Mouse (Mus musculus): ENCODE results near the gene Gigyf1.

Gene Gigyf1

DNA sequence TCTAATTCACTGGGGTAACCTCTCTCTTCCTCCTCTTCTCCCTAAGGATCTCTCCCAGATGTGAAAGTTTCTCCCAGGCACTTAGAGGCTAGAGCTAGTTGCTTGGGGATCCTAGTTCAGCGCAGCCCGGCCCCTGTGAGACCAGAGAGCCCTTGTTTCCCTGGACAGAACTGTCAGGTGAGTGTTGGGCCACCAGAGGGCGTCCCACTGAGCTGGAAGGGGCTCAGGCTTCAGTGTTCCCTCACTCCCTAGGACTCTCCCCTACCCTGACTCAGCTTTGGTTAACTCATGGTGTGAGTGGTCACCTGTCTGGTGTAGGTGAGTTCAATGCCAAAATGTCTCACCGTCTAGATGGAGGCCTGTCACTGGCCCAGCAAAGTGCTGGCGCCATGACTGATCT lies at the start of gene Gigyf1:
Gene Gigyf1 (plus strand): TSS at position 113 of the 400 bp plus-strand sequence.
- DNase-seq, result peak; percentile 64 to 74

DNA sequence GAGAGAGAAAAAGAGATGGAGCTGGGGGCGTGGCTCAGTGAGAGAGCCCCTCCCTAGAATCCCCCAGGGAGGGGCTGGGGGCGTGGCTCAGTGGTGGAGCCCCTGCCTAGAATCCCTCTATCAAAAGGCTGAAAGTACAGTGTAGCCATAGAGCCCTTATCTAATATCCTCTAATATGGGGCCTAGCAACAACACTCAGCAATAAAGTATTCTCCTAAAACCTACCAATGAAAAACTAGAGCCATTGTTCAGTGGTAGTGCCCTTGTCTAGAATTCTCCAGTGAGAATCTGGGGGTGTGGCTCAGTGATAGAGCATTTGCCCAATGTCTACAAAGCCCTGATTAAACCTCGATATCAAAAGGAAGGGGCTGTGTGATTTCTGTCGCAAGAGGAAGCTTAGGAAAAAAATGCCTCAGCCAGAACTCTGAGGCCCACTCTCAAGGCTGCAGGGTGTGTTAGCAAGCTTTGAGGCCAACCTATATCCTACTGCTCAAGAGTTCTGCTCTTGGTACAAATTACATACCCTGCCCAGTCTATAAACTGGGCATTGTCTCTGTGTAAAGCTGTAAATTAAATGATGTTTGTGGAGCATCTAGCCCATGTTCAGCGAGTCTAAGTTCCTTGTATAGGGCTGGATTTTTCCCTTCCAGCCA lies 46.0 kb upstream of the Gigyf1 start:
- no peak for DNase-seq

DNA sequence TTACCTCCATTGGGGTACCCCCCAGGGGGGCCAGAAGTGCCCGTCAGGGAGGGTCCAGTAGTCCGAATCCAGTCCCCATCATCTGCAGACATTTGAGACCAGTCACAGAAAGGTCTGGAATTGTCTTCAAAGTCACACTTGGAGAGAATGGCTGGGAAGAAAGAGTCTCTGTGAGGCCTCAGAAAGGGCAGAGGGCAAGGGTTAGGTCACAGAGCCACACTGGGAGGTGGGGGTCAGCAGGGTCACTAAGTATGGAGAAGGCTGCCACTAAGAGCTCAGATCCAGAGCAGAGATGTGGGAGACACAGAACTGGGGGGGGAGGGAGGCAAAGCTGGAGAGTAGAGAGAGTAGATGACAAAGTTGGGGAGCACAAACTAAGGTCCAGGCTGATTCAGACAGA lies 44.0 kb upstream of the Gigyf1 start:
- DNase-seq, result no peak

DNA sequence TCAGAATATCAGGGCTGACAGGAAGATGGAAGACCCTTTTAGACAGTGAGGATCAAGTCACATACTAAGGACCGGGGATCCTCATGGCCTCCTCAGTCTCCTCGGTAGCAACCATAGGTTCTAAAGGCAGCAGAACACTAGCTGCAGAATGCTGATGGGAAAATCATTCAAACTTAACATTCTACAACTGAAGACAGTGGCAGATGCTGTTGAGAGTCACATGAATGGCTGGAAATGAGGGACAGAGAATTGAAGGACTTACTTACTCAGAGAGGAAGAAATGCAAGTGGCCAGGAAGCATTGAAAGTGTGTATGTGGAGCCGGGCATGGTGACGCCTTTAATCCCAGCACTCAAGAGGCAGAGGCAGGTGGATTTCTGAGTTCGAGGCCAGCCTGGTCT lies 41.4 kb upstream of the Gigyf1 start, which contains the start of gene Zan:
Gene Zan (minus strand): TSS at position 101 of the 400 bp plus-strand sequence.
- no peak for DNase-seq

DNA sequence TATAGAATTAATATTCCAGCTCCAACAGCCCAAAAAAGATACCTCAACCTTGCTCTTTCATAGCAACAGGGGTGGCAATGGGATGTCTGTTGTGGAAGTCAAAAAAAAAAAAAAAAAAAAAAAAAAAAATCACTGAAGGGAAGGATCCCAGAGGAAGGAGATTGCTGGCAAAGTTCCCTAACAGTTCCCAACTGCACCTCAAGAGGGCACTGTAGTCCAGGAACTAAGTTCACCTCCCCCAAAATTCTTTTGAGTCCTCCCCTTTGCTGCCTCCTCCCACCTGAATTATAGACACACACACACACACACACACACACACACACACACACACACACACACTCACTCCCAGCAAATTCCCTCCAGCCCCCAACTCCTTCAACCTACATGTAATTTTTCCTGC lies 37.2 kb upstream of the Gigyf1 start:
- DNase-seq, result peak; percentile 93

DNA sequence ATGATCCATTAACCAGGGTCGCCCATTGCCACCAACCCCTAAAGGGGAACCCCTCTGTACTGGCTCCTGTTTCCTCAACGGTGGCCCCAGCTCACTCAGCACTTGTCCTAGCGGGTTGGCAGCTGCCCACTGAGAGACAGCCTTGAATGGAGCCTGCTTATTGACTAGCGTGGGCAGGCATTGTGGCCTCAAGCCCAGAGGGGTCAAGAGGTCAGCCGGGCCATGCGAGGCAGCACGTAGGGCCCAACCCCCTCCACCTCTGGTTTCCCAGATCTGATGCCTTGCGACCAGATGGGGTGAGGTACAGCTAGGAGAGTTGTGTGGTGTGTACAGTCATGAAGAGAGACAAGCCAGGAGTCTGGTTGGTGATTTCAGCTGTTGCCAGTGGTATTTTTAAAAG lies 36.5 kb upstream of the Gigyf1 start:
- peak; percentile 34 to 38 for DNase-seq

DNA sequence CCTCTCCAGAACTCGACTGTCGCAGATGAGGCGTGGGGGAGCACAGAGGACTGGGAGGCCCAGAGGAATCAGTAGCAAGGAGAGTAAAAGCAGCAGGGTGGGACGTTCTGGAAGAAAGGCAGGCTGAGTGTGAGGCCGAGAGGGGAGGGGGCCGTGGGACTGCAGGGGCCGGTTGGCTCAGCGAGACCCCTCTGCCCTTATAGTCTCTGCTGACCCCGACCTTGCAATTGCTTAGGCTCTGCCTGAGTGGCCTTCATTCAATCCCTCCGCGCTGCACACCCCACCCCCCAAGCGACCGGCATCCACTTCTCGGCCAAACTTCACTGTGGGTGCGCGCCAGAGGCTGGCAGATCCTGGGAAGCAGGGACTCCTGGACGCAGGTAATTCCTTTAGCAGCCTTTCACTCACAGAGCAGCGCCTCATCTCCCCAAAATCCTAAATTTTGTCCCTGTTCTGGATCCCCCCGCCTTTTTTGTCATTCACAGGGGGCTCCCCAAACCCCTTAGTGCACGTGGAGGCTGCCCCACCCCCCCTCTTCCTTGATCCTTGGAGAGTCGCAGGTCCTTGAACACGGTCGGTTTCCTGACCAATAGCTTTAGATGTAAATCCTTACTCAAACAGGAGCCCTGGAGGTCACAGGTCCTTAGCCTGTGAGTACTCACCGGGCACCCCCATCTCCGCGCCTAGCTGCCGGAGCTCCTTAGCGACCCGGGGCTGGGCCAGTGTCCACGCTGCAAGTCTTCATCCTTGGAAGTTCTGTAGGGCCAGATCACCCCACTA lies 33.1 kb upstream of the Gigyf1 start:
- DNase-seq, result peak; percentile 22 to 24

DNA sequence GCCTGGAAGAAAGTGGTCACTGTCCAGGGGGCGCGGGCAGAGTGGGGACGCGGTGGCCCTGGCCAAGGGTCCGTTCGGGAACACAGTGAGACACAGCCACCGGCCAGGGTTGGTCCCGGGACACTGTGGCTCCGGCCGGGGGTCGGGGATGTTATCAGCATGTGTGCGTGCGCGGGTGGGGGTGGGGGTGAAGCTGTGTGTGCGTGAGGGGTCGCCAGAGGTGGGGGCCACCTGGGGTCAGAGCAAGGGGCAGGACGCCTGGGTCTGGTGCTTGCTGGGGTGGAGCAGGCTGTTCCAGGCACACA lies 32.5 kb upstream of the Gigyf1 start:
- DNase-seq, result no peak

DNA sequence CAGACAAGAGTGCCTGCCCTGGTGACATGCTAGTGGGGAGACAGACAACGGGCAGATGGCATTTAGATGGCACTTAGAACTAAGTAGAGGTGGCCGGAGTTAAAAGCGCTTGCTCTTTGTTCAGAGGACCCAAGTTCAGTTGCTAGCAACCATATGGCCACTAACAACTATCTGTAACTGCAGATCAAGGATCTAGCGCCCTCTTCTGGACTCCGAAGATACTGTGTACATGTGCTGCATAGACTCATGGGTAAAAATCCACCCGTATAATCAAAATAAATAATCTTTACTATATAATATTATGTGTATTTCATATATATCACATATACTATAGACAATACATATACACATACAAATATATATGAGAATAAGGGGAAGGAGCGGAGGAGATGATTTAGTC lies 30.7 kb upstream of the Gigyf1 start:
- peak in 1 of 2 experiments; percentile 25 for DNase-seq

DNA sequence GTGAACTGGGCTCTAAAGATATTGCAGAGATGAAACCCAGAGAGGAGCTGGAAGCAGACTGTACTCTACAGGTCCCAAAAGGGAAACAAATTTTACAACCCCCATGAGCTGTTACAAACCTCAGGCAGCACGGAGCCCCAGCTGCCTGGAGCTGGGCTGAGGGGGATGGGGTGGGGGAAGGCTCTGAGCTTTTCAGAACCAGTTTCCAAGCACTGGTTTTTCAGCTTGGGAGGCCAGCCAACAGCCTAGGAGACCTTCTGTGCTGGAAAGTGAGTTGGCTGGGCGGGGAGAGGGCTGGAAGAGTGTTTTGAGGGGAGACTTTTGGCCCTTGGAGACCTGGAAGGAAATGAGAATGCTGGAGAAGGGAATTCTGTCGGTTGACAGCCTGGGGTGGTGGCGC lies 26.8 kb upstream of the Gigyf1 start:
- peak; percentile 72 to 81 for DNase-seq

DNA sequence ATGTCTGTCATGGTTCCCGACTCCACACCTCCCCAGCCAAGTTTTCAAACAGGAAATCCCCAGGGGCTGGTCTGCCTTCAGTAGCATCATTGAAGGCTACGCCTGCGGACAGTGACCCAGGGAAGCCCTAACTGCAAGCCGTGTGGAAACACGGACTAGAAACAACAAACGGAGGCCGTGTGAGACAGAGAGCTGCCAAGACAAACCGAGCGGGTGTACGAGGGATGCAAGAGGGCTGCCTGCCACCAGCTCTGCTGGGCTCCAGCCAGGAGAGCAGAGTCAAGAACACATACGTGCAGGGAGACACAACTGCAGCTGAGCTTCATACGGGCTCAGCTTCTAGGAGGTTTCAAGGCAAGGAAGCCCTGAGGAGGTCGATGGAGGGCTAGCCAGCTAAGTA lies 24.5 kb upstream of the Gigyf1 start:
- DNase-seq, result peak; percentile 24 to 36

DNA sequence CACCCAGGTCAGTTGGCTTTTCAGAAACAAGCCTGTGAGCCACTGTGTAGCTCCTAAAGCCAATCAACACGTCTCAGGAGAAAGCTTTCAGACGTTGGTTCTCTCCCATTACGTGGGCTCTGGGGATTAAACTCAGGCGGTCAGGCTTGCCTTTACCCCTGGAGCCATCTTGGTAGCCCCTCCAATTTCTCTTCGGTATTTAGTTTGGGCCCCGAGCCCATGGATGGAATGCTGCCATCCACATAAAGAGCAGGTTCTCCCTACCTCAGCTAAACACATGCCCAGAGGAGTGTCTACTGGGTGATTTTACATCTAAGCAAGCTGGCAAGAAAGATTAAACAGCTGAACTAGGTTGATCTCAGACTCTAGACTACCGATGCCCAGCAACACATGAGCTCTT lies 18.2 kb upstream of the Gigyf1 start:
- DNase-seq, result no peak

DNA sequence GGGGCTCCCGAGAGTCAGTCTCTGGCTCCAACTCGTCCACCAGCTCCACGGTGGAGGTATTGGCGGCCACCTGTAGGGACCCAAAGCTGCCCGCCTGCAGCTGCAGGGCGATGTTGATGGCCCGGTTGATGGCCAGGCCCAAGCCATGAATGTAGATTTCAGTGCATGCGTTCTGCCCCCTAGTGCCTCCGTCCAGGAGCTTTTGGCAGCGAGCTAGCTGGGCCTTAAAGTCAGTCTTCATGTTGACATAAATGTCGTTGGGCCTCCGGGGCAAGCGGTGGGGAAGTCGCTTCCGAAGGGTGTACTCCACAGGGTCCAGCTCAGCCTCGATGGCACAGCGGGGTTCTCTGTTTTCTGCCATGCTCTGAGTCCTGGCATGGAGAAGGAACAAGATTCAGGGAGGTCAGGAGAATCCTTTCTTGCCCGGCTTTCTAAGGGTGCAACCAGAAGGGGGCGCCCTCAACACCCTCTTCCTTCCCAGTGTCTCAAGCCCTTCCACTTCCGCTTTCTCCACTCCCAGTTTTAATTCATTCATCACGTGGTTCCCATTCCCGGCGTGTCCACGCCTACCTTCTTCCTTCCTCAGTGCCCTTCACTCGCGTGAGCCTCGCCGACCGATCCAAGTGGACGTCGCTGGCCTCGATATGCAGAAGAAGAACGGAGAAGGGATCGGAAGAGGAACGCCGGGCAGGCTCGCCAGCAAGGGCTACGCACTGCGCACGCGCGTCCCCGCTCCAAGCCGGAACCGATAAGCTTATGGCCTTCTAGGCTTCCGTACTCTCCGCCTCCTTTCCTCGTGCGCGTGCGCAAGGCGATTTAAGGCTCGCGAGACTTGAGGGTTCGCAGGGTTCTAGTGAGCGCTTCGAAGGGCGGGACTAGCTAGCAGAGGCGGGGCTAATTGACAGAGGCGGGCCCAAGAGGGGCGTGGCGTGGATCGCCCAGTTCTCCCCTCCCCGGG lies 16.4 kb upstream of the Gigyf1 start, which contains the start of gene Pop7:
Gene Pop7 (minus strand): TSS at position 810 of the 958 bp plus-strand sequence.
- peak; percentile 100 for DNase-seq

DNA sequence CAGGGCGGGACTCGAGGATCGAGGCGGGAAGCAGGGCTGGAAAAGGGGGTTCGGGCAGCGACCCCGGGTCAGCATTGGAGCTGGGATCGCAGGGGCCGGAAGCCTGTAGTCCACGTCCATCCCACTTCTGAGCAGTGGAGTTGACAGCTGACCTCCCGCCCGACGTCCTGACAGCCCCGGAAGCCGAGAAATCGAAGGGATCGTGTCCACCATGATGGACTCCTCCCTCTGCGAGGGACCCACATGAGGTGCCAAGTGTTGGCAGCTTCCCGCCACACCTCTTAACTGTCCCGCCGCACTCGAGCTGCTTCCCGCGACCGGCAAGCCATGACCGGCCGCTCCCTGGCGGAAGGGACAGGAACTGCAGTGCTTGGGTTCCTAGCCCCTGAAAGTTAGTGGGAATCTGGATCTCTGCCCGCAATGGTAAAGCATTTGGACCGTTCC lies 15.7 kb upstream of the Gigyf1 start:
- DNase-seq, result peak; percentile 92 to 95

DNA sequence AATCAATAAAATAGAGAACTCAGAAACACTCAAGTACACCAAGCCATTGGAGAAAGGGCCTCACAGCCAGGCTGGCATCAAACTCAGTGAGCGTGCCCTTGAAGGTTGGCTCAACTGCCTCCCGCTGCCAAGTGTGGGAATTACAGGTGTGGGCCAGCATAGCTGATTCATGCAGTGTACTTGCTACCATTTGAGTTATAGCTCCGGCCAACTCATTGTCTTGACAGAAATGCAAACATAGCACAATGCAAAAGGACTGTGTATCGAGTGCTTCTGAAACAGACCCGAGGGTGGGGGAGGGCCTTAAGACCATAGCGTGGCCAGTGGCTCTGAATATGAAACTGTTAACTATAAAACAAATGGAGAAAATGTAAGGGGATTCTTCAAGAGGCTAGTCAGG lies 14.3 kb upstream of the Gigyf1 start:
- peak; percentile 46 to 54 for DNase-seq

DNA sequence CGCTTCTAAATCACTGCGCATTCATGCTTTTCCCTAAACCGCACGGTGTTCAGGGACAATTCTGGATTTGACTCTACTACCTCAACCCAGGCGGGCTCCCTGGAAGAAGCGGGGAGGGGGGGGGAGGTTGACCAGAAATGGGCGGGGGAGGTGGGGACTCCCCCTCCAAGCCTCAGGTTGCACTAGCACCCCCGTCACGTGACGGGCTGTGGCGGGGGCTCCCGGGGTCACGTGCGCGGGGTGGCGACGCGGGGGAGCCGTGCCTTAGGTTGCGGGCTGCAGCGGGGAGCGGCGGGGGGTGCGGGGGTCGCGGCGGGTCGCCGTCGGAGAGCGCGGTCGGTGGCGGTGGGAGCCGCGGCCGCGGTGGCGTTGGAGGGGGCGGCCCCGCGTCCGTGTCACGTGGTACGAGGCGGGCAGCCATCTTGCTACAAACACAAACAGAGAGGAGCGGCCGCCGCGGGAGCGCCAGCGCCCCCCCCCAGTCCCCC lies 8.3 kb upstream of the Gigyf1 start:
- peak; percentile 86 to 93 for DNase-seq

DNA sequence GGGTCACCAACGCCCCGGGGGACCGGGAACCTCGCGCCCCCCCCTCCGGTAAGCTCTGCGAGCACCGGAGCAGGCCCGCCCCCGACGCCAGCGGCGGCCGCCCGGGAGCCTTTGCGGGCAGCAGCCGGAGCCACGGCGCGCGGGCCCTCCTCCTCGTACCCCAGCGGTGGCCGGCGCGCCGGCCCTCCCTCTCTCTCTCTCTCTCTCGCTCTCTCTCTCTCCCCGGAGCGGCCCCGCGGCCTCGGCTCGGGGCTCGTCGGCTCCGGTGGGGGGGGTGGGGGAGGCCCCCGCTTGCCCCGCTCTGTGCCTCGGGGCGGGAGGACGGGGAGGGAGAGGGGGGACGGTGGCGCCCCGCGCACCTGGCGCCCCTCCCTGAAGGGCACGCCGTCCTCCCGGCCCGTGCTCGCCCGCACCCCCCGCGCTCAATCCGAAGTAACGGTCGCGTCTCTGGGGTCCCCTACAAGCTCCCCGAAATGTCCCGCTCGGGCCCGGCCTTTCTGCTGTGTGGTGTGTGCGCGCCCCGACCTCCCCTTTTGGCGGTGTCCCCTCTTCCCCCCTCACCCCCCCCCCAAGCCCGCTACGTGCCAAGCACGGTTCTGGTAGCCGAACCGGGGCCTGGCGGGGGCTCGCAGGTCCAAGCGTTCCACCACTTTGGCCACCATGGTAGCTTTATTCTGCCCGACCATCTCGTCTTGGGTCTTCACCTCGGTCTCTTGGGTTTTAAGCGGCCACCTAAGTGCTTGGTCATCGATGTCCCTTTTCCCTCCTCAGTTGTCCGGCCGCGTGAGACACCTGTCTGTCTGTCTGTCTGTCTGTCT lies 7.6 kb upstream of the Gigyf1 start:
- DNase-seq, result no peak

DNA sequence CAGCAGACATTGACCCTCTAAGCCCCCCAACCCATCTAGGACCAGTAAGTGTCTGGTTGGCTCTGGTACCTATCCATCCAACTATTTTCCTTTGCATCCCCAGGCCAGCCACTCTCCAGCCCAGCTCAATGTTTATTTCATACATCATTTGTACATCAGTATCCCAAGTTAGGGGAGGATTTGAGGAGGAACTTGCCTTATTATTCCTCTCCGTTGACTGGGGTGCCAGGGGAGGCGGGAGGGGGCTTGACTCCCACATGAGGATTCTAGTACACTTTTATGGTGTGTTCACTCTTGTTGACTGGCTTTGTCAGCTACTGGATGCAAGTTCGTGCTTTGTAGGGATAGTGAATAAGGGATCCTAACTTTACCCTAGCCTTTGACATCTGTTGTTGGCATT lies 6.6 kb upstream of the Gigyf1 start:
- DNase-seq, result no peak

DNA sequence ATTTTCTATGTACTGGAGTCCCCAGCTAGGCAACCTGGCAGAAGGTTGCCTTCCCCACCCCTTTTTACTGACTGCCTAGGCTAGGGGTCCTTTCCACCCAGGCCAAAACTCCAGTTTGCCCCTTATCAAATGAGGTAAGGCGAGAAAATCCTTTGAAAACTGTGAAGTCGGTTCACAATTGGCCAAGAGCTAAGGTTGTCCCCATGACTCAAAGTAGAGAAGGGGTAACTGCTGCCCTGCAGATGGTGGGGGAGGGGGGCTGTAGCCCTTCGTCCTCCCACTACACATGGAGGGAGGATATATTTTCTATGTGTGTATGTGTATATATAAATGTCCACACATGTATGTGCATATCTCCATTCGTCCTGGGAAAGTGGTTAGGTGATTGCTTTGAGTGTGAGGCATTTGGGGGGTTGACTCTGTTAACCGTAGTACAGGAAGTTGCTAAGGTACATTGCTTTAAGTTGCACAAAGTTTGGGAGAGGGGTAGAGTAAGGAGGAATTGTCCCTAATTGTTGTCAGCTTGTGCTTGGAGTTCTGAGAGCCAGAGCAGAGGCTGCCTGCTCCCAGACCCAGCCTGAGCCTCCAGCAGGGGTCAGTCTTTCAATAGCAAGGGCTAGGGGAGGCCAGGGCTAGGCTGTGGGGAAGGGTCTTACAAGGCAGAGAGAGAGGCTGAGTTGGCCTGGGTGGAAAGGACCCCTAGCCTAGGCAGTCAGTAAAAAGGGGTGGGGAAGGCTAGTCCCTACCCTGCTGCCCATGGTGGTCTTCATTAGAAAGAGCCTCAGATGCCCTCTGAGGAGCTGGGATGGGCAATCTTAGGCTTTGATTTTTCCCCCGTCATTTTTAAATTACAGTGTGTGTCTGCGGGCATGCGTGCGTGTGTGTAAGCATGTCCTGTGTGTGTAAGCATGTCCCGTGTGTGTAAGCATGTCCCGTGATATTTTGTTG lies 5.2 kb upstream of the Gigyf1 start:
- DNase-seq, result peak; percentile 68 to 69

DNA sequence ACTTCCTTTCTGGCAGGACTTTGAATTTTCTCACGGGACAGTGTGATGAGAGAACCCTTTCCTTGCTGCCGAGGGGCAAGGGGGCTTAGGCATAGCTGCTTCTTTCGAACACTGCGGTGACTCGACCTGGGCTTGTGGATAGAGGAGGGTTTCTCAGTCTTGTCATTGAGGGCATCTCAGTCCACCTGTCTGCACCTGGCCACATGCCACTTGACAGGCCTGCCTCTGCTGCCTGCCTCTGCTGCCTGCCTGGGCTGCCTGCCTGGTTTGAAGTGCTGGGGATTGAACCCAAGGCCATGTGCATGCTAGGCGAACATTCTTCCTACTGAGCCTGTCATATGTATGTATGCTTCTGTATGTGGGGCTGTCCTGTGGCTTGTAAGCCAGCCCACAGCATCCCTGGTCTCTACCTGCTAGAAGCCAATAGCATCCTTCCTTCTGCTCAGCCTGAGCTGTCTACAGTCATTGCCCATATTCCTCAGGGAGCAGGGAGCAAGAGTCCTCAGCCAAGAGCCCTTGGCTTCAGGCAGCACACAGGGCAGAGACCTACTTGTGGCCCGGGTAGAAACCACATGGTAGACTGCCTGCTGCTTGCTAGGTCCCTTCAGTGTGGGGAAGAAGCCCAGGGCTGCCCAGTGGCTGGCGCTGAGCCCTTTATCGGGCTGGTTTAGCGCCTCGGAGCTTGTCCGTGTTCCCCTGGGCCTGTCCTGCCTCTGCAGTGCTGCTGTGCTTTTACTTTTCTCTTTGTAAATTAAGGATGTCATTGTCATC lies 4.2 kb upstream of the Gigyf1 start:
- no peak for DNase-seq

Measured in kidney, postnatal 4 days (tissue).